Comparison of ENCODE assay signal across 14 mouse cellular contexts in the genomic region with DNA sequence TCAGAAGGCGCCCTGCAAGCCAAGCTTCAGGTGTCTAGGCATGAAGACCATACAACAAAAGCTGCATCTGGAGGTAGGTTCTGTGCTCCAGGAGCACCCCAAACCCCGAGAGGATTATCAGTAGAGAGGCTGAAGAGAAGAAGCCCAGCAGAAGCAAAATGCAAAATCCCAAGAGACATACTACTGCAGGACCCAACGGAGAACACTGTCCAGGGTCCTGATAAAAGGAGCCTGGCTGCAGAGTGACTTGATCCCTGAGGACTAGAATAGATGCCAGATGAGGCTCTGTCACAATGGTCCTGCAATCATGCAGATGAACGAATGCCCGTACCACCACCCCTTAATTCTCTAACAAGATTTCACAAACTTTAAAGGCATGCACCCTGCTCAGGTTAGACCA.
DNase-seq lines count a peak whose midpoint lies in the region; ATAC-seq and TF ChIP-seq lines count a peak whose summit lies in the region.
"Had no signal": no experiment of that assay in that cellular context is flagged by ENCODE, and none has a peak within 500 bp of the region (broad histone marks: within the 10 kb centered on the region; RNA-seq: fewer than 3 reads in every experiment).

No protein-coding gene starts in this region.

- DNase-seq in embryonic facial prominence, embryonic 11.5 days (ENCODE audit: low spot score), result peak; percentile 30
- no peak for DNase-seq in embryonic facial prominence, embryonic 10.5 days (ENCODE audit: low spot score)
- peak; percentile 4 to 38 for DNase-seq in kidney, postnatal 36 days
- DNase-seq in ES-E14 (ENCODE audit: low read depth, low spot score), result peak; percentile 11
- peak; percentile 9 for DNase-seq in embryo, embryonic 11.5 days (ENCODE audit: low read depth, low spot score)
- no peak for DNase-seq in left cerebral cortex, postnatal 4 days
- DNase-seq: cerebellum, postnatal 36 days; liver; right cerebral cortex, postnatal 25 days; thymus, postnatal 25 days had no signal

- H3K4me3 ChIP-seq in embryonic facial prominence, embryonic 11.5 days (ENCODE audit: low read depth, low read length), result no peak overlapping the region
- H3K4me3 ChIP-seq in embryonic facial prominence, embryonic 10.5 days, result no peak overlapping the region
- H3K4me3 ChIP-seq in kidney, embryonic 15.5 days (replicated peaks), result no peak overlapping the region
- no peak overlapping the region for H3K4me3 ChIP-seq in ES-E14 (ENCODE audit: insufficient read depth in 1 of 2, low read depth in 1 of 2, low read length in 2 of 2, poor library complexity in 1 of 2, severe bottlenecking in 1 of 2)
- no peak overlapping the region for H3K4me3 ChIP-seq in intestine, embryonic 15.5 days (replicated peaks)
- H3K4me3 ChIP-seq: midbrain, embryonic 15.5 days; neural tube, embryonic 12.5 days had no signal

- no peaks in the 10 kb centered on the region for H3K36me3 ChIP-seq in embryonic facial prominence, embryonic 11.5 days (replicated peaks; ENCODE audit: control insufficient read depth, insufficient read depth, low read depth, low read length)
- no peaks in the 10 kb centered on the region for H3K36me3 ChIP-seq in embryonic facial prominence, embryonic 10.5 days (replicated peaks)
- H3K36me3 ChIP-seq in kidney, embryonic 15.5 days, result no peaks in the 10 kb centered on the region
- H3K36me3 ChIP-seq in ES-E14 (ENCODE audit: control insufficient read depth, insufficient read depth, low read length, poor library complexity, severe bottlenecking), result no peaks in the 10 kb centered on the region
- no peaks in the 10 kb centered on the region for H3K36me3 ChIP-seq in intestine, embryonic 15.5 days
- H3K36me3 ChIP-seq: midbrain, embryonic 15.5 days; neural tube, embryonic 12.5 days had no signal

- H3K27me3 ChIP-seq in embryonic facial prominence, embryonic 11.5 days (ENCODE audit: control insufficient read depth, insufficient read depth, low read length), result no peaks in the 10 kb centered on the region
- no peaks in the 10 kb centered on the region for H3K27me3 ChIP-seq in embryonic facial prominence, embryonic 10.5 days (replicated peaks; ENCODE audit: low read depth, poor library complexity, severe bottlenecking)
- no peaks in the 10 kb centered on the region for H3K27me3 ChIP-seq in kidney, embryonic 15.5 days
- no peaks in the 10 kb centered on the region for H3K27me3 ChIP-seq in intestine, embryonic 15.5 days (replicated peaks)
- H3K27me3 ChIP-seq: midbrain, embryonic 15.5 days; neural tube, embryonic 12.5 days had no signal

- in situ Hi-C loops in ES-E14 (cut with MboI; ENCODE audit: low sequenced_read_pairs in 2 of 2, unreplicated experiment in 2 of 2), result no loop called here

- H3K9me3 ChIP-seq in embryonic facial prominence, embryonic 11.5 days (replicated peaks; ENCODE audit: control insufficient read depth, low read length), result no peaks in the 10 kb centered on the region
- H3K9me3 ChIP-seq in embryonic facial prominence, embryonic 10.5 days, result no peaks in the 10 kb centered on the region
- no peaks in the 10 kb centered on the region for H3K9me3 ChIP-seq in kidney, embryonic 15.5 days (replicated peaks)
- no peaks in the 10 kb centered on the region for H3K9me3 ChIP-seq in ES-E14 (ENCODE audit: control insufficient read depth, insufficient read depth, low read depth, low read length)
- no peaks in the 10 kb centered on the region for H3K9me3 ChIP-seq in intestine, embryonic 15.5 days
- H3K9me3 ChIP-seq: midbrain, embryonic 15.5 days; neural tube, embryonic 12.5 days had no signal

- ATAC-seq in embryonic facial prominence, embryonic 11.5 days (replicated peaks; ENCODE audit: insufficient number of reproducible peaks, low FRiP score, low TSS enrichment, low read depth), result no peak
- no peak for ATAC-seq in kidney, embryonic 15.5 days (replicated peaks; ENCODE audit: low FRiP score)
- no peak for ATAC-seq in intestine, embryonic 15.5 days
- ATAC-seq: midbrain, embryonic 15.5 days had no signal

- intact Hi-C loops in left cerebral cortex, postnatal 4 days (cut with DNase I), result no loop called here

- H3K9ac ChIP-seq in embryonic facial prominence, embryonic 11.5 days (replicated peaks; ENCODE audit: low read length), result no peak overlapping the region
- no peak overlapping the region for H3K9ac ChIP-seq in kidney, embryonic 15.5 days
- H3K9ac ChIP-seq in ES-E14 (ENCODE audit: insufficient read depth, low read depth, low read length, poor library complexity, severe bottlenecking), result no peak overlapping the region
- H3K9ac ChIP-seq in intestine, embryonic 15.5 days, result no peak overlapping the region
- H3K9ac ChIP-seq: midbrain, embryonic 15.5 days; neural tube, embryonic 12.5 days had no signal

- H3K27ac ChIP-seq in embryonic facial prominence, embryonic 11.5 days (replicated peaks; ENCODE audit: low read depth, low read length), result no peak overlapping the region
- no peak overlapping the region for H3K27ac ChIP-seq in embryonic facial prominence, embryonic 10.5 days (replicated peaks)
- no peak overlapping the region for H3K27ac ChIP-seq in kidney, embryonic 15.5 days
- H3K27ac ChIP-seq in ES-E14 (ENCODE audit: insufficient read depth, low read depth, low read length, poor library complexity, severe bottlenecking), result no peak overlapping the region
- H3K27ac ChIP-seq in intestine, embryonic 15.5 days, result no peak overlapping the region
- H3K27ac ChIP-seq: midbrain, embryonic 15.5 days; neural tube, embryonic 12.5 days had no signal

- WGBS in embryonic facial prominence, embryonic 11.5 days, result 74% methylated on average over 5 of the region's 5 CpGs
- whole genome bisulfite sequencing in embryonic facial prominence, embryonic 10.5 days, result 69% methylated on average over 5 of the region's 5 CpGs
- 61% methylated on average over 5 of the region's 5 CpGs for WGBS in kidney, embryonic 15.5 days
- WGBS in intestine, embryonic 15.5 days, result 65% methylated on average over 5 of the region's 5 CpGs

- no peak overlapping the region for H3K4me2 ChIP-seq in embryonic facial prominence, embryonic 11.5 days (ENCODE audit: low read depth, low read length)
- H3K4me2 ChIP-seq in kidney, embryonic 15.5 days, result no peak overlapping the region
- H3K4me2 ChIP-seq in intestine, embryonic 15.5 days (replicated peaks), result no peak overlapping the region
- H3K4me2 ChIP-seq: midbrain, embryonic 15.5 days; neural tube, embryonic 12.5 days had no signal

- no peaks in the 10 kb centered on the region for H3K4me1 ChIP-seq in embryonic facial prominence, embryonic 11.5 days (ENCODE audit: control insufficient read depth, insufficient read depth, low read length)
- peaks cover 3% of the 10 kb centered on the region; the same call in 1 of the 2 replicates for H3K4me1 ChIP-seq in embryonic facial prominence, embryonic 10.5 days
- H3K4me1 ChIP-seq in kidney, embryonic 15.5 days, result 0 out of 2 replicates have a peak, but pooled peaks cover 3% of the 10 kb centered on the region
- no peaks in the 10 kb centered on the region for H3K4me1 ChIP-seq in ES-E14 (ENCODE audit: control insufficient read depth in 2 of 2, insufficient read depth in 2 of 2, low read length in 2 of 2, poor library complexity in 1 of 2)
- no peaks in the 10 kb centered on the region for H3K4me1 ChIP-seq in intestine, embryonic 15.5 days (replicated peaks)
- H3K4me1 ChIP-seq: midbrain, embryonic 15.5 days; neural tube, embryonic 12.5 days had no signal

TF ChIP-seq in ES-E14, 5 proteins besides CTCF, POLR2A, EP300 and RAD21:
- TF ChIP-seq ZNF384 (IDR thresholded peaks at IDR 0.05; ENCODE audit: low read depth, low read length) (no peak), ZC3H11A (IDR thresholded peaks at IDR 0.05; ENCODE audit: borderline replicate concordance, low read depth, low read length) (no peak), CHD2 (IDR thresholded peaks at IDR 0.05; ENCODE audit: low read depth, low read length) (no peak), MAFK (IDR thresholded peaks at IDR 0.05; ENCODE audit: insufficient read depth, low read depth, low read length) (no peak), HCFC1 (IDR thresholded peaks at IDR 0.05; ENCODE audit: borderline replicate concordance, insufficient read depth, low read length) (no peak)

Comparison
In these comparisons a context has a peak if more than half of its experiments do, and no peak if none do; other contexts are left out.
1. DNase-seq: peak in embryonic facial prominence, embryonic 11.5 days (single experiment), kidney, postnatal 36 days (2 of 2), ES-E14 (single experiment) and embryo, embryonic 11.5 days (single experiment); none in embryonic facial prominence, embryonic 10.5 days (single experiment) and left cerebral cortex, postnatal 4 days (single experiment).